Mouse (Mus musculus) gastrocnemius, postnatal 25 days (tissue): ENCODE results near the gene Smgc. TPM values are rescaled to one million over a fixed set of nuclear protein-coding genes. Genes with fewer than 3 reads are reported as not detected.
"Not testable (repeated sequence)": the region's sequence is repeated elsewhere in the genome, so short reads cannot be mapped to it uniquely, and the experiment has no call there.

Experiments
- DNase-seq: peaks from one replicate; pipeline ENCODE4 v3.0.0; 2022
- long read RNA-seq, 2 experiments: library from polyadenylated mRNA; stranded (forward); transcript quantifications; one replicate each; pipeline ENCODE4 v2.0.0; 2021
- total RNA-seq, 2 experiments: library from RNA; stranded (reverse); gene quantifications; 1 replicate in 1 of 2; 2 replicates in 1 of 2; pipeline ENCODE4 v1.2.3; 2021

Smgc gene
- total RNA-seq, result not detected
- long read RNA-seq, experiment 1, result 0 reads
- long read RNA-seq, experiment 2, result 0 reads

DNA sequence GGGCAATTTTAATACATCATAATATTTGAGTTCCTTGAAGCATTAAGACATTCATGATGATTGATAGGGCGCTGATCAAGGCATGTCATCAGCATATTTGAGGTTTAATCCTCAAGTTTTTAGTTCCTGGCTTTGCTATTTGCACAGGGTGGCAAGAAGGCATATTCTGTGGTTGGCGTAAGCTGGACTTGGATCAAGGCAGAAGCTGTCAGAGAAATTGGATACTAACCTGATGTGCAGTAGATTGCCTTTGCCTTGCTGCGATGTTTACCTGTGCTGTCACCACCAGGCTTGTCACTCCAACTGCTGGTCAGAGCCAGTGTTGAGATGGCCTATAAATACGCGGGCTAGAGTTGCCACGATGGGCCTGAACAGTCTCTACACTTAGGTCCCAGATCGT is at the start of gene Smgc:
Smgc (plus strand) TSS at position 301 of the 400 bp plus-strand sequence.
- DNase-seq, result no peak

DNA sequence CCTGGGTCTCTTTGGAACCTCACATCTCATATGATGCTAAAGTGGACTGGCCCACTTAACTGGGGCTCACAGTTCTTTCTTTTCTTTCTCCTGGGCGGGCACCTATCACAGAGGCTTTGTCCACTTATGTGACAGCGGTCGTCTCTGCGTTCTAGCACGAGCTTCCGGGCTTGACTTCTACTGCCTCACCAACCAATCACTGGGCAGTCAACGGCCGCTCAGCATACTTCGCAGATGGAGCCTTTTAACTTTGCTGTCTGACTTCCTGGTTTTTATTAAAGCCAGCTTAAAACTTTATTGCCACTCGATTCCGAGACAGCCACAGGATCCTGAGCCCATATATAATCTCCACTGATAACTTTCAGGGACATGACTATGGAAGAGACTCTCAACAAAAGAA is 49.7 kb upstream of the Smgc start:
- DNase-seq, result no peak

DNA sequence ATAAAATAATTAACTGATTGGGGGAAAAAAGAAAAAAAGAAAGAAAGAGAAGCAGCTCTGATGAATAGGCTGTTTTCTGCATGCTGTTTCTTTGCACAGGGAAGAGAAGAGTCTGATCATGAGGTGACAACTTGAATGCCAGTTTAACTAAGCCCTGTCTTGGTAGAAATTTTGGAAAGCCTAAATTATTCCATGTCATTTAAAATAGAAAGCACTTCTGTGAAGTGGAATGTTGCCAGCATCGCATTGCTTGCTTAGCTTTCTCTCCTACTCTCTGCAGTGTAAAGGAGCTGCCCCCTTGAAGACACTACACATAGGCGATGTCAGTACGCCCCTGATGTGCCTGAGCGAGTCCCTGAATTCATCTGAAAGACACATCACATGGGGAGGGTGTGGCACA is 31.6 kb upstream of the Smgc start:
- DNase-seq, result no peak

DNA sequence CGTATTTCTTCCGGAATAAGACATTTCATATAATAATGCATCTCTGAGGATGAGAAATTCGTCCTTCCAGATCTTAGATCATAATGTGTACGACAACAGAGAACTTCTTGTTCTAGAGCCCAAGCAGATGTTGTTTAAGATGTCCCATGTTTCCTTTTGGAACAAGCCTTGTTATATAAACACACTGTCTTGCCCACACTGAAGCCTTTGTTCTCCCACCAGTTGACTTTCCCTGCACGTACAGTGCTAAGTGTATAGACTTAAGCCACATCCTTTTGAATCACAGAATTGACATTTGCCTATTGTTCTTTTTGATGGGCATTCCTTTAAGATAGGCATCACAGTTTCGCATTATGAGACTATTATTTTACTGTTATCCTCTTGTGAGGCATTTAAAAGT is 2.7 kb upstream of the Smgc start:
- DNase-seq, result no peak

DNA sequence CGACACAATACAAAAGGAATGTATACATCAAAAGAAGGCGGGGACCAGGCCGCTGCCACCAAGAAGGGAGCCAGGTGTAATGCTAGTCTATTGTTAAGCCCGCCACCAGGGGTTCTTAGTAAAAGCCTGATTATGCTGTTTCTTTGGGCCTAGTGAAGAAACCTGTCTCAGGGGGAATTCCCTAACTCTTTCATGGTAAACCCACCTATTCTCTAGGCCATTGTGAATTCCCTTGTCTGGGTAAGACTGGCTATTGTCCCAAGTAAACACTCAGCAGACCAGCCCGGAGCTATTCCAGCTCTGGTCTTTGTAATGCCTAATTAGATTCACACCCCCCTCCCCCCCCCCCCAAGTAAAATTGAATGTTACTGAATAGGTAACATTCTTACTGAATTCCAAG is 26.1 kb downstream of the Smgc start:
- DNase-seq, result not testable (repeated sequence)

DNA sequence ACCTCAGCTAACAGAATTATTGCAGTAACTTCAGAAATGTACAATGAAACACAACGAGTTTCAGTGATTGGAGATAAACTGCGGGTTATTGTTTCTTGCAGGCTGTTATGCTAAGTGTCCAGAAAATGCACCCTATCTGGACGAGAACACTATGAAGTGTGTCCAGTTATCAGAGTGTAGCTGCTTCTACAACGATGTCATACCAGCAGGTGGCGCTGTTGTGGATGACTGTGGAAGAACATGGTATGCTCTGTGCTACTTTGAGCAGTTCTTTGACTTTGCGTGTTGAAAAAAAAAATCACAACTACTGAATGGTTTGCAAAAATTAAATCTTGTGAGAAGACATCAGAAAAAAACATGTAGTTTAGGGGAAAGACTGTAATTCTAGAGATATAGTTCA is 62.2 kb downstream of the Smgc start:
- no peak for DNase-seq

DNA sequence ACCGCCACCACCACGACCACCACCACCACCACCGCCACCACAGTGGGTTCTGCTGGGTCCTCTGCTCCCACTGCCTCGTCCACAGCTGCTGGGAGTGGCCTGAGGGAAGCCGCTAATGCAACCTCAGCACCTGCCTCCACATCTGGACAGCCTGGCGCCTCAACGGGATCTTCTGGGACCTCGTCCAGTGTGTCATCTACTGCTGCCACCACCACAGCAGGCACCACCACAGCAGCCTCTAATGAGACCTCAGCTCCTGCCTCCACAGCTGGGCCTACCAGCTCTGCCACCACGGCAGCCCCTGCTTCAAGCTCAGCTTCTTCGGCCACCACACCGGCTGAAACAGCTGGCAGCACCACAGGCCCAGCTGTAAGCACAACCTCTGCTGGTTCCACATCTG is 69.0 kb downstream of the Smgc start:
- DNase-seq, result peak; percentile 35

Other genes with a start within 250 kb of the Smgc start
- gene Lrrk2, start 165.1 kb upstream of the Smgc start, total RNA-seq, result 1 to 10 TPM; 4.8 to 5.4 TPM
- gene Cntn1, start 212.9 kb downstream of the Smgc start, total RNA-seq, result under 1 TPM; 0.29 to 0.36 TPM